Mouse (Mus musculus) ES-E14 (cell line): ENCODE data around the gene Hook2. TPM values are rescaled to one million over a fixed set of nuclear protein-coding genes. Genes with fewer than 3 reads are reported as not detected.

ENCODE experiments used
- DNase-seq: peaks from one replicate; pipeline ENCODE4 v3.0.0-alpha.2; 2013; ENCODE audit warnings: low read depth, low spot score
- H3K27ac ChIP-seq: 2 replicates; pipeline ENCODE4 v1.5.1; 2012; ENCODE audit warnings: low read depth, mild to moderate bottlenecking, low read length, moderate library complexity, mixed read lengths; ENCODE audit not compliant: poor library complexity, insufficient read depth, severe bottlenecking
- H3K36me3 ChIP-seq: 2 replicates; pipeline ENCODE4 v1.6.1; 2012; ENCODE audit warnings: mild to moderate bottlenecking, low read length, moderate library complexity, mixed read lengths; ENCODE audit not compliant: control insufficient read depth, poor library complexity, insufficient read depth, severe bottlenecking
- H3K4me1 ChIP-seq, 2 experiments: fragments of 150-350 bp in 1 of 2; sonication (generic) in 1 of 2; 2 replicates each; pipeline ENCODE4 v1.6.1; 2012; ENCODE audit warnings: low read length in 2 of 2, mild to moderate bottlenecking in 1 of 2, mixed read lengths in 1 of 2; ENCODE audit not compliant: control insufficient read depth in 2 of 2, insufficient read depth in 2 of 2, poor library complexity in 1 of 2
- H3K4me3 ChIP-seq, 2 experiments: fragments of 150-350 bp in 1 of 2; sonication (generic) in 1 of 2; 2 replicates each; pipeline ENCODE4 v1.5.1; 2012; ENCODE audit warnings: low read length in 2 of 2, low read depth in 1 of 2, mild to moderate bottlenecking in 1 of 2, mixed read lengths in 1 of 2; ENCODE audit not compliant: insufficient read depth in 1 of 2, poor library complexity in 1 of 2, severe bottlenecking in 1 of 2
- H3K9ac ChIP-seq: 2 replicates; pipeline ENCODE4 v1.6.1; 2012; ENCODE audit warnings: low read depth, mild to moderate bottlenecking, low read length, mixed read lengths; ENCODE audit not compliant: poor library complexity, insufficient read depth, severe bottlenecking
- H3K9me3 ChIP-seq: fragments of 150-350 bp; sonication (generic); 2 replicates; pipeline ENCODE4 v1.6.1; 2012; ENCODE audit warnings: low read depth, mild to moderate bottlenecking, low read length; ENCODE audit not compliant: control insufficient read depth, insufficient read depth
- CHD2 ChIP-seq: IDR thresholded peaks from 2 replicates; pipeline ENCODE4 v1.6.1; 2014; ENCODE audit warnings: mild to moderate bottlenecking, low read depth, low read length, inconsistent platforms
- HCFC1 ChIP-seq: IDR thresholded peaks from 2 replicates; pipeline ENCODE4 v1.6.1; 2012; ENCODE audit warnings: low read length, inconsistent platforms, borderline replicate concordance; ENCODE audit not compliant: insufficient read depth
- MAFK ChIP-seq: IDR thresholded peaks from 2 replicates; pipeline ENCODE4 v1.6.1; 2014; ENCODE audit warnings: mild to moderate bottlenecking, low read depth, low read length, inconsistent platforms; ENCODE audit not compliant: insufficient read depth
- ZC3H11A ChIP-seq: IDR thresholded peaks from 2 replicates; pipeline ENCODE4 v1.6.1; 2012; ENCODE audit warnings: low read depth, mild to moderate bottlenecking, inconsistent platforms, low read length, borderline replicate concordance
- ZNF384 ChIP-seq: IDR thresholded peaks from 2 replicates; pipeline ENCODE4 v1.6.1; 2012; ENCODE audit warnings: low read depth, low read length, inconsistent platforms
- in situ Hi-C, 2 experiments: fragments of 600-800 bp; cut with MboI; formaldehyde crosslinking; loops; one replicate each; pipeline ENCODE4 v1.15.1; 2025; ENCODE audit warnings: low sequenced_read_pairs in 2 of 2, inconsistent platforms in 1 of 2; ENCODE audit not compliant: unreplicated experiment in 2 of 2
- total RNA-seq: library from RNA; depleted of rRNA; stranded (reverse); fragments of 300-350 nt; gene quantifications from 2 replicates; pipeline ENCODE4 v1.2.3, GENCODE M21; 2012

The Hook2 gene
- total RNA-seq, 1 experiment = 28.6 TPM

DNA sequence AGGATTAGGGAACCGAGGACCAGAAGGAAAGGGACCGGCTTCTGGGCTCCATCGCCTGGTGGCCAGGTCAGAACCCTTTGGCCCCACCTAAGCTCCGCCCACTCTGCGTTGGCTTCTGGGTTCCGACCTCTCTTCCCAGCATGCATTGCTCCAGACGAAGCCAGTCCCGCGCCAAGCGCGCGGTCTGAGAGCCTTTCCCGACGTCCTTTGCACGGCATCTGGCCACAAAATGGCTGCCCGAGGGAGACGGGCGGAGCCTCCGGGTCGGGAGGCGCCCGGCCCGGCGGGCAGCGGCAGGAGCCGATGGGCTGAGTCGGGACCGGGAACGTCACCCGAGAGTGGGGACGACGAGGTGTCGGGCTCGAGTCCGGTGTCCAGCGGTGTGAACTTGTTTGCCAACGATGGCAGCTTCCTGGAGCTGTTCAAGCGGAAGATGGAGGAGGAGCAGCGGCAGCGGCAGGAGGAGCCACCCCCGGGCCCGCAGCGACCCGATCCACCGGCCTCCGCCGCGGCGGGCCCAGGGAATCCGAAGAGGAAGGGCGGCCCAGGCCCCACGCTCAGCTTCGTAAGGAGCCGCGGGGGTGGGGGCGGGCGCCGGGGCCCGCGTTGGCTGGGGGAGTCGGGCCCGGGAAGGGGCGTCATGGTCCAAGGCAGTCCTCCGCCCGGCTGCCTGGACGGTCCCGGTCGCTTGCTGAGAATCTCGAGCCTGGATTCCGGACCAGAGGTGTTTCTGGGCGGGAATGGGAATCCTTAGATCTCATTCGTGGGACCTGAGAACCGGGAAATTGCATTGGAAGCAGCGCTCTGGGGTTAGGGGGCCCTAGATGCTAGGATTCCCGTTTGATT lies 36.5 kb downstream of the Hook2 start, which contains the start of gene Trir:
Trir (plus strand) TSS at position 154 of the 846 bp plus-strand sequence.
- H3K27ac ChIP-seq = peak within 1 kb of the TSS; percentile 83
- in situ Hi-C loops = no loop called here
- peak; percentile 73; the same call in 1 of the 2 replicates for TF ChIP-seq HCFC1
- TF ChIP-seq ZC3H11A = no peak
- TF ChIP-seq MAFK = no peak
- H3K9ac ChIP-seq = peak within 1 kb of the TSS; percentile 96
- H3K36me3 ChIP-seq = peaks cover 42% of the 10 kb centered on the region
- H3K4me3 ChIP-seq = peak within 1 kb of the TSS; percentile 88 to 97
- H3K9me3 ChIP-seq = no peaks in the 10 kb centered on the region
- DNase-seq = peak; percentile 98
- peaks cover 3 to 12% of the 10 kb centered on the region in 2 experiments for H3K4me1 ChIP-seq

DNA sequence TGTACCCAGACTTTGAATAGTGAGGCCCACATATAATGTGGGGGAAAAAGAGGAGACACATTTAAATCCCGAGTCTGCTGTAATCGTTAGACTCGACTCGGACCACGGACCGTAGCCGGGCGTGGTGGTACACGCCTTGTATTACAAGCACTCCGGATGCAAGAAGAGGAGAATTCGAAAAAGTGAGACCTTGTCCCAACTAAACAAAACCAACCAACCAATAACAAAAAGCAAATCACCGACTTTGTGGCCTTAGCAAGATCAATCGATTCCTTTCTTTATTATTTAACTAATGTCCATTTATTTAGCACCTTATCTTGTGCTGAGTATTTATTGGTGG lies 37.1 kb downstream of the Hook2 start:
- H3K4me3 ChIP-seq = peak overlapping the region; percentile 88 to 97
- peak overlapping the region; percentile 83; the same call in 1 of the 2 replicates for H3K27ac ChIP-seq
- no peak for DNase-seq
- H3K9ac ChIP-seq = peak overlapping the region; percentile 96
- peaks cover 36% of the 10 kb centered on the region for H3K36me3 ChIP-seq
- no peaks in the 10 kb centered on the region for H3K9me3 ChIP-seq
- in situ Hi-C loops = no loop called here
- peaks cover 3 to 12% of the 10 kb centered on the region in 2 experiments for H3K4me1 ChIP-seq
- TF ChIP-seq MAFK = no peak
- no peak for TF ChIP-seq ZNF384
- no peak for TF ChIP-seq HCFC1
- TF ChIP-seq ZC3H11A = no peak
- no peak for TF ChIP-seq CHD2

DNA sequence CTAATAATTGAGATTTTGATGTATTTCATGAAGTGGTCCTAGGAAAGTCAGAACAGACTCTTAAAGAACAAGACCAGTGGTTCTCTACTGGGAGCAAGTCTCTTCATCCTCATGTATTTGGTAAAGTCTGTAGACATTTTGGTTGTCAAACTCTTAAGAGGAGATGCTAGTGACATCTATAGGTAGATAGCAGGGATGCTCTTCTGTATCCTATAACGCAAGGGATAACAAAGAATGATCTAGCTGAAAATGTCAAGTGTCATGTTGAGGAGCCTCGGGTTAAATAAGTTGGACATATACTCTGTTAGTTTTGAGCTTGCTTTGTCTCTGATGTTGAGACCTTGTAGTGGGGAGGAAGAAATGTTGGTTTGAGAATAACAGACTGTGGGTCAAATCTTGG lies 37.5 kb downstream of the Hook2 start:
- no peaks in the 10 kb centered on the region for H3K9me3 ChIP-seq
- H3K4me3 ChIP-seq = peak overlapping the region; percentile 88 to 97
- no peak for DNase-seq
- H3K36me3 ChIP-seq = peaks cover 37% of the 10 kb centered on the region
- H3K9ac ChIP-seq = no peak overlapping the region; the same call in 1 of the 2 replicates
- H3K4me1 ChIP-seq = peaks cover 3 to 13% of the 10 kb centered on the region in 2 experiments
- H3K27ac ChIP-seq = no peak overlapping the region
- in situ Hi-C loops = no loop called here
- TF ChIP-seq ZNF384 (no peak), HCFC1 (no peak), CHD2 (no peak), MAFK (no peak), ZC3H11A (no peak)

DNA sequence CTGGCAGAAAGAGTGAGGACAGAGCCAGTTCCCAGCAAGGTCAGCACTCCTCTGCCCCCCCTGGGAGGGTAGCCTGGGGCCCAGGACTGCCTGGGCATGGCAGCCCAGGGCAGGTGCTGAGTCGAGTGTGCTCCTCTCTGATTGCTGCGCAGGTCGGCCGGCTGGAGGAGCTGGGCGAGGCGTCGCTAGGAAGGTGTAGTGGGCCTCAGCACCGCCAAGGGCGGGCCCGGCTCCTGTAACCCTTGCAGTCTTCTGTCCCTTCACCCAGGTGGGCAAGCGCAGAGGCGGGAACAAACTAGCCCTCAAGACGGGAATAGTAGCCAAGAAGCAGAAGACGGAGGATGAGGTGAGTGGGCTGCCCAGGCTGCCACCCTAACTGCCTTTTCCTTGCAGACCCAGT lies 38.9 kb downstream of the Hook2 start:
- TF ChIP-seq HCFC1 = no peak
- TF ChIP-seq ZNF384 = no peak
- no peak for TF ChIP-seq MAFK
- TF ChIP-seq ZC3H11A = no peak
- no peak for TF ChIP-seq CHD2
- peaks cover 27% of the 10 kb centered on the region for H3K36me3 ChIP-seq
- in situ Hi-C loops = no loop called here

More for the DNA sequence above, 38.9 kb downstream of the Hook2 start:
- H3K4me1 ChIP-seq = peaks cover 0 to 14% of the 10 kb centered on the region in 2 experiments; a peak in 3 of 4 replicates
- H3K9me3 ChIP-seq = no peaks in the 10 kb centered on the region
- H3K9ac ChIP-seq = peak overlapping the region; percentile 44; the same call in 1 of the 2 replicates
- no peak overlapping the region for H3K27ac ChIP-seq
- H3K4me3 ChIP-seq = no peak overlapping the region; a peak in 1 of 4 replicates
- no peak for DNase-seq
